Mouse (Mus musculus) MEL (cell line): ENCODE results near the gene Tmem176b. TPM values are rescaled to one million over a fixed set of nuclear protein-coding genes. Genes with fewer than 3 reads are reported as not detected.

Experiments used
- DNase-seq: peaks from one replicate; pipeline ENCODE4 v3.0.0; 2011; ENCODE audit warnings: low read depth, low spot score
- H3K27ac ChIP-seq: 2 replicates; pipeline ENCODE4 v1.5.1; 2012; ENCODE audit warnings: low read depth, mild to moderate bottlenecking, control low read depth, low read length, moderate library complexity; ENCODE audit not compliant: control insufficient read depth
- H3K27me3 ChIP-seq, 2 experiments: fragments of 150-350 bp in 1 of 2; sonication (generic) in 1 of 2; 2 replicates each; pipeline ENCODE4 v1.6.1; 2012; ENCODE audit warnings: low read length in 2 of 2, mild to moderate bottlenecking in 2 of 2, improper control_type of control experiment in 1 of 2, moderate library complexity in 1 of 2; ENCODE audit not compliant: insufficient read depth in 2 of 2, control insufficient read depth in 1 of 2
- H3K36me3 ChIP-seq, 2 experiments: 2 replicates each; pipeline ENCODE4 v1.6.1; 2012 to 2014; ENCODE audit warnings: low read length in 2 of 2, improper control_type of control experiment in 1 of 2, inconsistent platforms in 1 of 2, mild to moderate bottlenecking in 1 of 2; ENCODE audit not compliant: insufficient read depth in 2 of 2, control insufficient read depth in 1 of 2
- H3K4me1 ChIP-seq, 2 experiments: fragments of 150-350 bp in 1 of 2; sonication (generic) in 1 of 2; 2 replicates each; pipeline ENCODE4 v1.6.1; 2012; ENCODE audit warnings: low read length in 2 of 2, improper control_type of control experiment in 1 of 2, mild to moderate bottlenecking in 1 of 2; ENCODE audit not compliant: insufficient read depth in 2 of 2, control insufficient read depth in 1 of 2
- H3K4me3 ChIP-seq, 2 experiments: fragments of 150-350 bp in 1 of 2; sonication (generic) in 1 of 2; 2 replicates each; pipeline ENCODE4 v1.5.1; 2012; ENCODE audit warnings: low read depth in 2 of 2, low read length in 2 of 2, mild to moderate bottlenecking in 2 of 2, moderate library complexity in 2 of 2, control low read depth in 1 of 2, improper control_type of control experiment in 1 of 2; ENCODE audit not compliant: control insufficient read depth in 1 of 2, insufficient read depth in 1 of 2
- H3K79me2 ChIP-seq: 2 replicates; pipeline ENCODE4 v1.6.1; 2012; ENCODE audit warnings: mild to moderate bottlenecking, low read length, moderate library complexity; ENCODE audit not compliant: control insufficient read depth, poor library complexity, insufficient read depth
- H3K9ac ChIP-seq: 2 replicates; pipeline ENCODE4 v1.6.1; 2012; ENCODE audit warnings: low read depth, mild to moderate bottlenecking, control low read depth, low read length, moderate library complexity; ENCODE audit not compliant: control insufficient read depth, poor library complexity, severe bottlenecking
- H3K9me3 ChIP-seq: fragments of 150-350 bp; sonication (generic); replicated peaks from 2 replicates; pipeline ENCODE4 v1.6.1; 2012; ENCODE audit warnings: mild to moderate bottlenecking, low read length, improper control_type of control experiment, moderate library complexity; ENCODE audit not compliant: insufficient read depth
- BHLHE40 ChIP-seq: IDR thresholded peaks from 2 replicates; pipeline ENCODE4 v1.6.1; 2012; ENCODE audit warnings: low read depth, mild to moderate bottlenecking, inconsistent platforms, low read length, improper control_type of control experiment, borderline replicate concordance
- CHD1 ChIP-seq: IDR thresholded peaks from 2 replicates; pipeline ENCODE4 v1.6.1; 2012; ENCODE audit warnings: low read depth, mild to moderate bottlenecking, inconsistent platforms, low read length, improper control_type of control experiment
- CHD2 ChIP-seq: IDR thresholded peaks from 2 replicates; pipeline ENCODE4 v1.6.1; 2011; ENCODE audit warnings: low read length, improper control_type of control experiment
- CTCF ChIP-seq, 3 experiments: IDR thresholded peaks in 2 of 3; conservative IDR thresholded peaks in 1 of 3; 2 replicates each; pipeline ENCODE4 v1.5.1; 2011 to 2012; ENCODE audit warnings: low read length in 3 of 3, low read depth in 2 of 3, mild to moderate bottlenecking in 2 of 3, improper control_type of control experiment in 1 of 3, inconsistent platforms in 1 of 3, mixed read lengths in 1 of 3, moderate library complexity in 1 of 3; ENCODE audit not compliant: control insufficient read depth in 1 of 3, insufficient read depth in 1 of 3, poor library complexity in 1 of 3, severe bottlenecking in 1 of 3
- E2F4 ChIP-seq: IDR thresholded peaks from 2 replicates; pipeline ENCODE4 v1.6.1; 2011; ENCODE audit warnings: low read depth, low read length, improper control_type of control experiment, borderline replicate concordance
- EP300 ChIP-seq, 2 experiments: IDR thresholded peaks; 2 replicates each; pipeline ENCODE4 v1.6.1; 2011; ENCODE audit warnings: improper control_type of control experiment in 2 of 2, low read length in 2 of 2, low read depth in 1 of 2, mild to moderate bottlenecking in 1 of 2
- ETS1 ChIP-seq: IDR thresholded peaks from 2 replicates; pipeline ENCODE4 v1.6.1; 2012; ENCODE audit warnings: low read depth, mild to moderate bottlenecking, inconsistent platforms, low read length, improper control_type of control experiment, moderate library complexity
- GATA1 ChIP-seq: IDR thresholded peaks from 2 replicates; pipeline ENCODE4 v1.6.1; 2011; ENCODE audit warnings: low read depth, low read length, improper control_type of control experiment
- MAFK ChIP-seq: IDR thresholded peaks from 2 replicates; pipeline ENCODE4 v1.6.1; 2011; ENCODE audit warnings: low read depth, mild to moderate bottlenecking, low read length, improper control_type of control experiment, borderline replicate concordance
- MAX ChIP-seq: IDR thresholded peaks from 2 replicates; pipeline ENCODE4 v1.6.1; 2011; ENCODE audit warnings: low read length, improper control_type of control experiment
- MEF2A ChIP-seq: IDR thresholded peaks from 2 replicates; pipeline ENCODE4 v1.6.1; 2014; ENCODE audit warnings: low read depth, mild to moderate bottlenecking, inconsistent platforms, low read length, improper control_type of control experiment; ENCODE audit not compliant: poor library complexity, insufficient replicate concordance, severe bottlenecking; ENCODE audit errors: extremely low read depth
- MYB ChIP-seq: IDR thresholded peaks from 2 replicates; pipeline ENCODE4 v1.6.1; 2011; ENCODE audit warnings: mild to moderate bottlenecking, low read depth, low read length, improper control_type of control experiment
- MYC ChIP-seq: IDR thresholded peaks from 2 replicates; pipeline ENCODE4 v1.6.1; 2011; ENCODE audit warnings: low read depth, mild to moderate bottlenecking, low read length, improper control_type of control experiment, moderate library complexity
- NRF1 ChIP-seq: IDR thresholded peaks from 2 replicates; pipeline ENCODE4 v1.6.1; 2014; ENCODE audit warnings: low read depth, mild to moderate bottlenecking, inconsistent platforms, low read length, improper control_type of control experiment, moderate library complexity; ENCODE audit not compliant: poor library complexity, insufficient read depth, severe bottlenecking
- POLR2A ChIP-seq, 2 experiments: IDR thresholded peaks; 2 replicates each; pipeline ENCODE4 v1.6.1; 2011 to 2012; ENCODE audit warnings: low read length in 2 of 2, mild to moderate bottlenecking in 2 of 2, control low read depth in 1 of 2, improper control_type of control experiment in 1 of 2, low read depth in 1 of 2, moderate library complexity in 1 of 2; ENCODE audit not compliant: control insufficient read depth in 1 of 2, insufficient read depth in 1 of 2, poor library complexity in 1 of 2
- POLR2AphosphoS2 ChIP-seq: IDR thresholded peaks from 2 replicates; pipeline ENCODE4 v1.6.1; 2011; ENCODE audit warnings: low read length, improper control_type of control experiment
- RAD21 ChIP-seq: IDR thresholded peaks from 2 replicates; pipeline ENCODE4 v1.6.1; 2011; ENCODE audit warnings: mild to moderate bottlenecking, low read depth, low read length, improper control_type of control experiment
- SMC3 ChIP-seq: IDR thresholded peaks from 2 replicates; pipeline ENCODE4 v1.6.1; 2011; ENCODE audit warnings: low read depth, low read length, improper control_type of control experiment
- TAL1 ChIP-seq: IDR thresholded peaks from 2 replicates; pipeline ENCODE4 v1.6.1; 2012; ENCODE audit warnings: mild to moderate bottlenecking, inconsistent platforms, low read length, moderate library complexity, mixed read lengths
- TCF12 ChIP-seq: IDR thresholded peaks from 2 replicates; pipeline ENCODE4 v1.6.1; 2014; ENCODE audit warnings: low read depth, mild to moderate bottlenecking, inconsistent platforms, low read length, improper control_type of control experiment, moderate library complexity
- UBTF ChIP-seq: IDR thresholded peaks from 2 replicates; pipeline ENCODE4 v1.6.1; 2012; ENCODE audit warnings: low read depth, mild to moderate bottlenecking, inconsistent platforms, low read length, improper control_type of control experiment, moderate library complexity, borderline replicate concordance; ENCODE audit not compliant: insufficient read depth
- USF1 ChIP-seq: IDR thresholded peaks from 2 replicates; pipeline ENCODE4 v1.6.1; 2014; ENCODE audit warnings: low read depth, mild to moderate bottlenecking, inconsistent platforms, low read length, improper control_type of control experiment, moderate library complexity
- ZC3H11A ChIP-seq: IDR thresholded peaks from 2 replicates; pipeline ENCODE4 v1.6.1; 2012; ENCODE audit warnings: low read depth, mild to moderate bottlenecking, inconsistent platforms, low read length, improper control_type of control experiment
- ZKSCAN1 ChIP-seq: IDR thresholded peaks from 2 replicates; pipeline ENCODE4 v1.6.1; 2012; ENCODE audit warnings: low read depth, mild to moderate bottlenecking, inconsistent platforms, low read length, improper control_type of control experiment, moderate library complexity
- ZNF384 ChIP-seq: IDR thresholded peaks from 2 replicates; pipeline ENCODE4 v1.6.1; 2012; ENCODE audit warnings: low read depth, mild to moderate bottlenecking, inconsistent platforms, low read length, improper control_type of control experiment
- polyA plus RNA-seq, 2 experiments: library from polyadenylated mRNA; stranded (reverse) in 1 of 2; unstranded in 1 of 2; fragments of >175 nt in 1 of 2; fragments of >200 nt in 1 of 2; gene quantifications; 2 replicates each; pipeline versions ENCODE4 v1.2.1 to v1.2.4; 2012; ENCODE audit warnings: low replicate concordance in 2 of 2, low read depth in 1 of 2; ENCODE audit not compliant: insufficient read length in 2 of 2, insufficient read depth in 1 of 2, missing spikeins in 1 of 2
- total RNA-seq: library from RNA; depleted of rRNA; stranded (reverse); fragments of 300-350 nt; gene quantifications from 2 replicates; pipeline ENCODE4 v1.2.3, GENCODE M21; 2012

The Tmem176b gene
- total and polyA plus RNA-seq, 3 experiments = 23.0 to 77.0 TPM; not detected in 1

- Histone ChIP-seq H3K9ac (no peak overlapping the region), H3K36me3 (peaks cover 0 to 3% of the 10 kb centered on the region in 2 experiments; a peak in 2 of 4 replicates), H3K79me2 (no peaks in the 10 kb centered on the region), H3K9me3 (no peaks in the 10 kb centered on the region), H3K4me3 (no peak overlapping the region), H3K27ac (no peak overlapping the region), H3K27me3 (no peaks in the 10 kb centered on the region), H3K4me1 (peaks cover 0 to 6% of the 10 kb centered on the region in 2 experiments; a peak in 2 of 4 replicates)
- peak; percentile 32 for DNase-seq
- peak in 1 of 3 experiments; percentile 59; a peak in 2 of 6 replicates for TF ChIP-seq CTCF (IDR thresholded peaks at IDR 0.05 in 2 of 3, conservative IDR thresholded peaks at IDR 0.05 in 1 of 3; ENCODE audit: control insufficient read depth in 1 of 3, insufficient read depth in 1 of 3, low read depth in 2 of 3, low read length in 3 of 3, poor library complexity in 1 of 3, severe bottlenecking in 1 of 3)
- no peak for TF ChIP-seq ZKSCAN1
- no peak for TF ChIP-seq MEF2A
- TF ChIP-seq MAX = no peak
- no peak for TF ChIP-seq CHD2
- no peak for TF ChIP-seq MYC
- no peak for TF ChIP-seq CHD1
- no peak for TF ChIP-seq MAFK
- peak; percentile 58 for TF ChIP-seq SMC3
- TF ChIP-seq POLR2A (IDR thresholded peaks at IDR 0.05; ENCODE audit: control insufficient read depth in 1 of 2, insufficient read depth in 1 of 2, low read depth in 1 of 2, low read length in 2 of 2, poor library complexity in 1 of 2) = no peak
- no peak for TF ChIP-seq UBTF
- TF ChIP-seq ETS1 = no peak
- no peak for TF ChIP-seq ZNF384
- TF ChIP-seq GATA1 = no peak
- peak; percentile 36; the same call in 1 of the 2 replicates for TF ChIP-seq ZC3H11A
- TF ChIP-seq TCF12 = no peak
- no peak for TF ChIP-seq MYB
- no peak for TF ChIP-seq EP300 (IDR thresholded peaks at IDR 0.05; ENCODE audit: low read depth in 1 of 2, low read length in 2 of 2)
- TF ChIP-seq BHLHE40 = no peak
- peak; percentile 49 for TF ChIP-seq RAD21
- TF ChIP-seq USF1 = no peak
- TF ChIP-seq NRF1 = no peak
- TF ChIP-seq POLR2AphosphoS2 = no peak
- no peak for TF ChIP-seq E2F4
- no peak for TF ChIP-seq TAL1
Observed at GRCm38 (mm10) chr6:48857613-48858302, 16.5 kb upstream of the Tmem176b start.
